Mouse (Mus musculus): Measurements from ENCODE around the gene Nudc. TPM values are rescaled to one million over a fixed set of nuclear protein-coding genes. Genes with fewer than 3 reads are reported as not detected.
"Not testable (repeated sequence)": the region's sequence is repeated elsewhere in the genome, so short reads cannot be mapped to it uniquely, and the experiment has no call there.

Gene Nudc
- total RNA-seq, 2 experiments from 2014 or later, result 152 to 166 TPM

DNA sequence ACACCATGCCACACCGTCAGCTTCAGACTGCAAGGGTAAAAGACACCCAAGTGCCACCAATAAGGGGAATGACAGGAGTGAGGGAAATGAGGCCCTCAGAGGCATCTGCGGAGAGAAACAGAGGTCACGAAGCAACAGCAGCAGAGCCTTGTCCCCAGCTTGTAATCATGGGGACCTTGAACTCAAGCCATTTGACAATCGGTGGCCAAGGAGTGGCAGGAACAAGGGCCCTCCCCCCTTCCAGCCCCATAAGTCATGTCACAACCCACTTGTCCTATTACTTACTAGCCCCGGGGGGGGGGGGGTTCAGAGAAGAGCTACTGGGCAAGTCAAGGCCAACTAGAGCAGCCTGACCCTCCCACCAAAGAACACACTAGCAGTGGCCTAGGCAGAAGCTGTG, 9.1 kb downstream of the Nudc start:
- peak; percentile 78 to 82 for DNase-seq

DNA sequence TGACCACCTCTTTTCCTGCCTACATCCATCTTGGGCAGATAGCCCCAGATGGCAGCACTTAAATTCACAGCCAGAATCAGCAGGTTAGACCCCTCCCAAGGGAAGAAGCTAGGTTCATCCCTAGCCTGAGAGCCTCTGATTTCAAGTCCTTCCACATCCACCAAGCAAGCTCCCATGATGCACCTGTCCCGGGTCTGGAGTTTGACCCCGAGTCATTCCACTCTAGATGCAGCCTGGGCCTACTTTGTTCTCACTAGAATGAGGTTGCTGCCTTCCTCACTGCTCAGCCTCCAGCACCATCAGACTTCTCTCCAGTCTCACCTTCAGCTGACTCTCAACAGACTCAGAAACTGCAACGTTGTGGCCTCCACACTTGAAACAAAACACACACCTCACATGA, 9.7 kb downstream of the Nudc start:
- DNase-seq, result no peak

DNA sequence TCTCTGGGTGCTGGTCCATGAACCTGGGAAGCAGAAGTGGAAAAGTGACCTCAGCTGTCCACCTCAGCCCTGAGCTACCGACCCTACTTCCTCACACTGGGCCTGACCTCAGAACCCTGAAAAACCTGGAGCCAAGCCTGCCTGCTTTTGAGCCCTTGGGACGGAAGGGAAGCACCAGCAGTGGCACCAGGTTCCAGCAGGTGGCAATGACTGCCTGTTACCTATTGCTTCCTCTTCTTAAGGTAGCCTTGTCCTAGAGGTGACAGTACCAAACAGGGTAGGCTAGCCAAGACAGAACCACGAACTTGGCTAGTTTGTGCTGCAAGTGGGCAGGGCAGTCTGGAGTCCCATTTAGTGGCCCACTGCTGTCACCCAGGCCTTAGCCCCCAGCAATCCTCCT, 13.0 kb downstream of the Nudc start:
- no peak for DNase-seq

DNA sequence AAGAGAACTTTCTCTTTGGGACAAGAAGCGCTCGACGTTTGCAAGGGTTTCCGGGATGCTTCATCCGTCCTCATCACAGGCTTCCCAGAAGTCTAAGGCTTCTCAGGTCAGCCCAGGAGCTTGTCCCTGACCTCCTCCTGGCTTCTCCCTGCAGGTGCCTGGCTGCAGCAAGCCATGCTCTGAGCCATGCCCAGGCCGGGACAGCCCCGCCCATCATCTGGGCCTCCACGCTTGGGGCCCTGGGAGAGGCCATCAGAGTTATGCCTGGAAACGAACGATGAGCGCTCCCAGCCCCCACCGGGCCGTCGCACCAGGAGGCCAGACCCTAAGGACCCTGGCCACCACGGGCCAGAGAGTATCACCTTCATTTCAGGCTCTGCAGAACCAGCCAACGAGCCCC, 18.0 kb downstream of the Nudc start:
- no peak for DNase-seq

DNA sequence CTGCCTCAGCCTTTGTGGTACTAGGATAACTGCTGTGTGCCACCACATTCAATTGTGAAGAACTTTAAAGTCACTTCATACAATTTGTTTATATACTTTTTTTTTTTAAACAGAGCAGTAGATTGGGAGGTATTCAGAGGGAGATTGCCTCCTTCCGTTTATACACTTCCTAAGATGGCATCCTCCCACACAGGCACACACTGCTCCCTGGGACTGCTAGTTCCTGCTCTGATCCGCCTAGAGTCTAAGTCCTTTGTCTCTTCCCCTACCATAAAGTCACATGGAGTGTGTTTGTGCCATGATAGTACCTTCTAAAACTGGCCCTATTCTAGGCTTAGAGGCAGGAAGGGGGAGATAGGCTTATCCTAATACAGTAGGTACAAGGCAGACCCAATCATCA, 24.3 kb downstream of the Nudc start:
- no peak for DNase-seq

DNA sequence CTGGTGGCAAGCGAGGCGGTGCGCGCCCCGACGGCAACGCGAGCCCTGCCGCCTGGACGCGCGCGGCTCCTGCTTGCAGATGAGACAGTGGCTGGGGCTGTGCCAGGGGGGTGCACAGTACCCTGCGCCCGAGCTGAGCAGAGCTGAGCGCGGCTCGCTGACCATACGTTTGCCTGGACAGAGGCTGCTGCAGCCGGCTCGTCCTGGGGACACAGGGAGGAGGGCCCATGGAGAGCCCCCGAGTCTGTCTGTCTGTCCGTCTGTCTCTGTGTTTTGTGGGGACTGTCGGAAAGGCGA, 26.5 kb downstream of the Nudc start:
- DNase-seq, result peak; percentile 51 to 63

DNA sequence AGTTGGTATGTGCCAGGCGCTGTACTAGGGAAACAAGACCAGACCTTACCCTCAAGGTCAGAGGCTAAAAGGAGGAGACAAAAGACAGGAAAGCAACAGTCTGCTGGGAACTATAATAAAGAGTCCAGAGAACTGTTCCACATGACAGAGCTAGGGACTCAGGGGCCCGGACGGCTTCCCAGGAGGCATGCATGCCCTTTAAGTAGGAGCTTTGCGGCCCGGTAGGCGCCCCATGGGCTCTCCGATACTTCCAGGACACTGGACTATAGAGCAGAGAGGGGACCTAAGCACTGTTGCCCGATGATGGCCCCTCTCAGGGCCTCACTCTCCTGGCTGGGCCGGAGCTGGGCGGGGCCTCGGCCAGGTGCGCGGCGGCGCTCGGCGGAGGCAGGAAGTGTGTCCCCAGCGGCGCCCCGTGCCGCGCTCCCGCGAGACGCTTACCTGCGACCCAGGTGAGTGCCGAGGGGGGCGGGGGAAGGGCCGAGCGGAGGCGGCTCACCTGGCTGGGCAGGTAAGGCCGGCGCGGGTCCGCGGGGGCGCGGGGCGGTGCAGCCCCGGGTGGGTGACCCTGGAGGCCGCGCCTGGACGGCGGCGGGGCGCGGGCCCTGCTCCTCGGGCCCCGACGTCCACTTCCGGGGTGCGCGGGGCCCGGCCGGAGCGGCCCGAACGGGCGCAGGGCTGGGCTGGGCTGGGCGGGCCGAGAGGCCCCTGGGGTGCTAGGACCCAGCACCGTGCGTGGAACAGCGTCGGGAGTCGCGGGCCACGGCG, 27.0 kb downstream of the Nudc start, which contains the start of gene Kdf1:
Gene Kdf1 (plus strand): TSS at position 363 of the 768 bp plus-strand sequence.
- DNase-seq, result peak in 1 of 2 experiments; percentile 26

DNA sequence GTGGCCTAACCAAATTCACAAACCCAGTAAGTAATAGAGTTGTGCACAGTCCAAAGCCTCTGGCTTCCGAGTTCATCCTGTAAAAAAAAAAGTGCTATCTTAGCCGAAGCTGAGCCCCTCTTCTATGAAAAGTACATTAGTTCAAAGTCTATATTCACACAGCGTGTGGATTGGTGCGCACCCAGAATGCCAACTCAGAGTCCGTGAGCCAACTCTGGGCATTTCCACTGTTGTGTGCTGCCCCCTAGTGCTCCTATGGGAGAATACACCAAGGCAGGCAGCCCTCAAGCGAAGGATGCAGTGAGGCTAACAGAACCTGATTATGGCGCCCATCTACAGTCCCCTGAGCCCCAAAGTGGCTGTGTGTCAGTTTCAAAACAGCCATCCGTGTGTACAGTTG, 32.8 kb downstream of the Nudc start:
- peak; percentile 82 to 85 for DNase-seq

DNA sequence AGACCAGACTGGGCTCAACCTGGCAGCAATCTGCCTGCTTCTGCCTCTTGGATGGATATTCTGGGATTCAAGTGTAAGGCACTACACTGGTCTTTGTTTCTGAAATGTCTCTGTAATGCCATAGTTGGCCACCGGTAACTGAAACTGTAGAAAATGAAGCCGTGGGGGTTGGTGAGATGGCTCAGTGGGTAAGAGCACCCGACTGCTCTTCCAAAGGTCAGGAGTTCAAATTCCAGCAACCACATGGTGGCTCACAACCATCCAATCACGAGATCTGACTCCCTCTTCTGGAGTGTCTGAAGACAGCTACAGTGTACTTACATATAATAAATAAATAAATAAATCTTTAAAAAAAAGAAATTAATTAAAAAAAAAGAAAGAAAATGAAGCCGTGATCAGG, 33.3 kb downstream of the Nudc start:
- not testable (repeated sequence) for DNase-seq

DNA sequence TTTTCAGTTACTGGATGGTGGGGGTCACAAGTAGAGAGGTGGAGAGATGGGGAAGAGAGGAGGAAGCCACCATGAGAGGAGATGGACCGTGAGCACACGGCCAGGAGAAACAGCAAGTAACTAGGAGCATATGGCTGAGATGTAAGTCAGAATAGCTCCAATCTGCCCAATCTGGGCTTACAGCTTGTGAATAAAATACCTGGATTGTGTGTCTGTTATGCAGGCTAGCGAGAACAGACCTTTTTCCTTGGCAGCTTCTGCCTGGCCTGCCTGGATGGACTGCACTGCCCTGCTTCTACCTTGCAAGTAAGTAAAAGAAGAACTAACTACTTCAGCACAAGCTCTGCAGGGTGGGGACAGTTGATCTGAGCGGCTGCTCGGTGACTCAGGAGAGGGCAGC, 34.7 kb downstream of the Nudc start:
- no peak for DNase-seq

DNA sequence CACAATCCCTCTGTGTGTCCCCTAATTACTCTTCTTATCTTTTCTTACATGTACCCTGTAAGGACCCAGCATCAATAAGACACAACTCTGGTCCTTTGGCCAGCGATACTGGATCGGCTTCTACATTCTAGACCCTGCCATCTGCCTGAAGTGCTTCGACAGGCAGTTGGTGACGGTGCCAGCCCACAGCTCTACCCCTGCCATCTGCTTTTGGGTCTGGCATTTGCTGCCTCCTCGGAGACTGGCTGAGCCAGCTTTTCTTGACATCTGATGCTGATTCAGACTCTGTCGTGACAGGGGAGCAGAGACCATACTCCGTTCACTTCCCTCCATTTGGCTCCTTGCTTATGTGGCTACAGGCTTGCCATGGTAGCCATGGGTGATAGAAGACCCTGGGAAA, 36.8 kb downstream of the Nudc start:
- no peak for DNase-seq

DNA sequence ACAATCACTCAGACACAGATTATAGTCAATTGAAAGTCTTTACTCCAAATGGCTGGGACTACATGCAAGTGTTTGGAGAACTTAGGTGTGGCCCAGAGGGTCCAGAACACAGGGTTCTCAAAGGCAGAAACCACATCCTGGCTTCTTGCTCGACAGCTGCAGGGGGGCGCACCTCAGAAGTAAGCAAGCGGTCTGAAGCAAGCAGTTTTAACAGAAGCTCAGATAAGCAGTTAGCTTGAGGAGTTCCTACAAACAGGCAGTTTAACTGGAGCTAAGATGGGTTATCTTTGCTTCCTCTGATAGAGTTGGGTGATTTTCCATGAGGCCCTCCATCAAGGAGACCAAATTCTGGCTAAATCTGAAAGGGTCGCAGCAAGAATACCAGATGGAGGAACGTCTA, 39.2 kb downstream of the Nudc start:
- no peak for DNase-seq

DNA sequence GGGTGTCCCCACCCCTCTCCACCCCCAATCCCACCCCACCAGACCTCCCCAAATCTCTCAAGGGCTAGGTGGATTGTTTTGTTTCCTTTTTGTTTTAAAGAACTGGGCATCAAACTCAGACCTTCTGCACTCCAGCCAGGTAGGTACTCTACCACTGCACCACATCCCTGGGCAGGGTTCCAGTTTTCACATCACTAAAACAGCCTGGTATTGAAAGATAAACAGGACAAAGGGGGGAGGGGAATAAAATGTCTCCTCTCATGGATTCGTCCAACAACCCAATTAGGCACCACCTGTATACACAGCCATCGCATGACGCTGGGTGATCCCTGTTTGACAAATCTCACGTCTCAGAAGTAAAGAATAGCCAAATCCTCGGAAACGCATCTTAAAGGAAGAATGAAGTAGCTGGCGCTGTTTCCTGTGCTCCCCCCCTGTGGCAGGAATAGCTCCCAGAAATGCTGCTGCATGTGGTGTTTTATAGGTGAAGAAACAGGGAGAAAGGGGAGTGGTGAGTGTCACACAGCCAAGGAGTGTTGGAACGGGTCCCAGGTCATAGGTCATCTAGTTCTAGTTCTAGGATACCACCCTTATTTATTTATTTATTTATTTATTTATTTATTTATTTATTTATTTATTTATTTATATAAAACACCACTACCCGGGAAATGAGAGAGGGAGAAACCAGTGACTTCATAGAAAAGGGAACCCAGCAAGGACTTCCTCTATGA, 40.9 kb downstream of the Nudc start:
- DNase-seq, result no peak

DNA sequence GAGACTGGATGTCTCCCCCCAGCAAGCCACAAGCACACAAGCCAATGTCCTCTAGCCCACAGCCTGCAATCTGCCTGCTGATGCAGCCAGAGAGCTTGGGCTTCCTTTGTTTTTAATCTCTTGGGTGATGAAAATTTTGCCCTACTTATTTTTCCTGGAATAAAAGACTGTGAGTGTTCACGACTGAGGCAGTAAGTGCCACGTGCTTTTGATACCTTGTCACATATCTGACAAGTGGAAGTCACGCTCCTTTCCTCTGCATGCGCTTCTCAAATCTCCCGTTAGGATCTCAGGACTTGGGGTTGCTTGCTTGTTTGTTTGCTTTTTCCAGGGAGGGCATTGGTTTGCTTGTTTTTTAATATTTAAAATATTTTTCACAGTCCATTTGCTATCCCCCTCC, 41.5 kb downstream of the Nudc start:
- no peak for DNase-seq

DNA sequence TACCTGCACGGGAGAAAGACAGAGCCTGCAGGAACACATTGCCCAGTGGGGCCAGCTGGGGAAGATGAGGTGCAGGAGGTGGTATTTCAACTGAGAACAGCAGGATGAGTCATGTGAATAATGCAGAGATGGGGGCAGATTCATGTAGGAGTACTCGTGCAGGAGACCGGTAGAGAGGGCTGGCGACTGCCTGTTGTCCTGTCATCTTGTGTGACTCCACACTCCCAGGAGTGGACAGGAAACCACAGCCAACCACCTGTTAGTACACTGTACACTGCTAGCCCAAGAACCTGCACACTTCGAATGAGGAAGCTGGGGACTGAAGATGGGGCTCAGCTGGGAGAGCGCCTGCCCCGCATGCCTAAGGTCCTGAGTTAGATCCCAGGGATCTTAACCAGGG, 44.3 kb downstream of the Nudc start:
- no peak for DNase-seq

DNA sequence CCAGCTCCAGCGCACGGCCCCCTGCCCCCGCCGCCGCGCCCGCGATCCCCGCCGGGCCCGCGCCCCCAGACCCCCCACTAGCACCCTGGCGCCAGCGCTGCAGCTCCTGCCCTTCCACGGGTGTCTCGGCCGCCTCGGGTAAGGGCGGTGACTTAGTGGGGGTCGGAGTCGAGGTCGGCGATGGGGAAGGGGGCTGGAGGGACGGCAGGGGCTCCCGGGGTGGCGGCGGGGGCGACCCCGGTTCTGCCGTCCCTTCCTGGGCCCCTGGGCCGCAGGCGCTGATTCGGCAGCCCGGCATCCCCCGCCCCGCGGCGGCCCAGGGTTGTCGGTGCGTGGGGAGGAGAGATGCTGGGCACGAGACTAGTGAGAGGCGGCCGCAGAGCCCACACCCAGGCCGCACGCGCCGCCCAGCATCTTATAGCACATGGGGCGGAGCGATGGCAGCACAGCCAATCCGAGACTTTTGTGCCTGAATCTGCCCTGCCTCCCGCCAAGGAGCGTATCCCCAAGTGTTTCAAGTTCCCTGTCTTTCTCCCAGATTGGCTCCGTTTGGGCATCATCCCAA, 47.6 kb downstream of the Nudc start, which contains the start of gene Trnp1:
Gene Trnp1 (minus strand): TSS at position 391 of the 565 bp plus-strand sequence.
- peak; percentile 67 to 73 for DNase-seq

DNA sequence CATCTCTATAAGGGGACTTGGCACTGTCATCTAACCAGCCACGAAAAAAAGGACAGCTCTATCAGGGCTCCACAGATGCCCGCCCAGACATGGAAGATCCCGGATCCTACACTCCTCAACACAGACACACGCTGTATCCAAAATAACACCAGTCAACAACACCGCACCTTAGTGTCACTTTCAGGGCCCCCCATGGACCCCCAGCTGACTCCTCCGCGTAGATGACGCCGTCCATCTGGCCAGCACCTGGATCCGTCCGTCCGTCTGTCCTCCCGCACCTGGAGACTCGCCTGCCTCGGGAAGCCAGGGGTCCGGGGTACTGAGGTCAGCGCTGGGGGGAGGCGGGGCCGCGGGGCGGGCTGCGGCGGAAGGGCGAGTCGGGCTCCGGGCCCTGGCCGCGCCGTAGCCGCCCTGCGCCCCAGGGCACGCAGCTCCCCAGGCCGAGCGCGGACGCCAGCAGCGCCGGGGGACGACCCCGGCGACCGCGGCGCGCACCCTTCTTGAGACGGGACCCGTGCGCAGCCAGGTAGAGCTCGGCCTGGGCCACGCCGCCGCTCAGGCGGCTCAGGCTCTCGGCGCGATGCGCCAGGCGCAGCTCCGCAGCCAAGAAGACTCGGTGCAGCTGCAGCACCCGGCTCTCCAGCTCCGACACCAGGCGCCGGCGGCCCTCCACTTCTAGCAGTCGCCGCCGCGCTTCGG, 48.2 kb downstream of the Nudc start:
- DNase-seq, result peak; percentile 51 to 52

DNA sequence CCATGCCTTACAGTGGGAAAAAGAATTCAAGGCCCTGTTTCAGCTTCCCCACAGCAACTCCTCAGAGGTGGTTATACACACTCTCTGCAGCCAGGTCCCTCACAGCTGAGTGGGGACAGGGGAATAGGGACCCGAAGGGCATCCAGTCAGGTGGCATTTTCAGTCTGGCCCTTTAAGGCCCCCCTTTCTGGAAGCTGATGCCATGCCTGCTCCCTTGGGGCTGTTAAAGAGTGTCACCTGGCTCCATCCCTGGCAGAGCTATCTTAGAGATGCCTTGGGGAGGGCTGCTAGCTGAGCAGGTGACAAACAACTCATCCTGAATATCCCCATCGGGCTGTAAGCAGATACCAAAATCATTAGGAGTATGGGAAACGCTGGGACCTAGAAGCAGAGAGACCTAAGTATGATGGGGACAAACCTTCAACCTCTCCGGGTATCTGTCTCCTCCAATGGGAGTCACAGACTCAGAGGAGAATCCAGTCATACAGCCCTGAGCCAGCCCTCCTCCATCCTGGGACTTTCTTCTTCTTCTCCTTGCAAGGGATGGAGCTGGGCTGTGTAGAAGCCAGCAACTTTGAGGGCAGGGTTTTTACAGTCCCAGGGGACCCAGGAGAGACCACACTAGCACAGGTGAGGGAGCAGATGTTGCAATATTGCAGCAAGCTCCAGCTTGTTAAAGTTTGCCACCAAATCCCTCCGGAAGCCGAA, 48.9 kb downstream of the Nudc start:
- no peak for DNase-seq

DNA sequence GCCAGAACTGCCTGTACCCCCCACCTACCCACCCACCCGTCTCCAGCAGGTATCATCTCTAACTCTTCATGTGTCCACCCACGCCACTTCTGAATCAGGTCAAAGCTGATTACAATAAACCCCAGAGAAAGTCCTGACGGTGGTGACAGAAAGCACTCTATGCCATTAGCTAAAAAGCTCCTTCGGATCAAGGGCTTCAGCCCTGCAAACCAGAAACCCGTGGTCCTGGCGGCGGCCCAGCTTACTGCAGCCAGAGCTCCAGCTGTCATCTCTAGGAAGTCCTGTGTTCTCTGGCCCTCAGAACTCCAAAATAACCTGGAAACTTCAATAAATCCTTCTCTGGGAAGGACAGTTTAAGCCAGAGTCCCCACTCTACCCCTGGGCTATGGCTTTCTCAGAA, 50.1 kb downstream of the Nudc start:
- peak; percentile 39 to 62 for DNase-seq

DNA sequence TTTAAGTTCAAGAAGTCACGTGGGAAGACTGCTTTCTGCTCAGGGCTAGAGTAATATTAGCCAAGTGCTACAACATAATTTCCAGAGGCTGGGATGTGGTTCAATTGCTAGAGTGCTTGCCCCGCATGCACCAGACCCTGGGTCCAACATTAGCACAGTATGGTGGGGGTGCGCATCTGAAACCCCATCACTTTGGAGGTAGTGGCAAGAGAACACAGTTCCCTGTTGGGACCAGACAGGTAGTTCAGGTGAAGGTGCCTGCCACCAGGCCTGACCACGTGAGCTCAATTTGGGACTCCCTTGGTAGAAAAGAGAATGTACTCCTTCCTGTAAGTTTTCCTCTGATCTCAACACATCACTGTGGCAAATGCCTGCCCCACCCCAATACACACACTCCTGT, 50.9 kb downstream of the Nudc start:
- no peak for DNase-seq

DNA sequence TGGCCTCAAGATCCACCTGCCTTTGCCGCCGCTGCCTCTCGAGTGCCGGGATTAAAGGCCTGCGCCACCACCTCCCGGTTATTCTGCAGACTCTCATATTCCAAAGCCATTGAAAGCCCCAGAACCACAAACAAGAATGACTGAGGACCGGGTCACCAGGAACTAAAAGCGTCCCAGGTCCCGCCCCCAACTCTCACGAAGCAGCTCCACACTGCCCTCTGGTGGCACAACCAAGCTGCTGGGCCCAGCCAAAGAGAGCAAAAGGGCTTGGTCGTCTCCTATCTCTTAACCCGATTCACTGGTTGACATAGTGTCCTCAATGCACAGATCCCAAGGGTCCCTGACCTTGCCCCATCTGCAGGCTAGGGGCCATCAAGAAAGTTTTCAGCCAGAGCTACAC, 51.4 kb downstream of the Nudc start:
- DNase-seq, result peak; percentile 94 to 95

DNA sequence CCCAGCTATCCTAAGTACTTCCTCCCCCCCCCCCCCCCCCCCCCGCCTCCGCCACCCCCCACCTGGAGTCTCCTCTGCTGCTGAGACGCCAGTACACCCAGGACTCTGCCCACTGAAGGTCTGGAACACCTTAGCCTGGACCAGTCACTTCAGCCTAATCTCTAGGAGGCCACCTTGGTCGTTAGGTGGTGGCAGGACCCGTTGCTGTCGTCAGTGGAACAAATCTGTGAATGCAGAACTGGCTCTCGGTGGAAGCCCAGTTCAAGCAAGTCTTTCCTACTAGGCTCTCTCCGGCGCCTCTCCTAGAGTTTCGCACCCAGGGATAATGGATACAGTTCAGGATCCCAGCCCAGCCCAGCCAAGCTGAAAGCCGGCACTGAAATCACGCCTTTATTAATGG, 51.9 kb downstream of the Nudc start:
- DNase-seq, result peak in 1 of 2 experiments; percentile 21

All from adrenal gland, postnatal 36 days (tissue).